Mouse (Mus musculus): Measurements from ENCODE around the gene Ulk1. TPM values are rescaled to one million over a fixed set of nuclear protein-coding genes. Genes with fewer than 3 reads are reported as not detected.
"Not testable (repeated sequence)": the region's sequence is repeated elsewhere in the genome, so short reads cannot be mapped to it uniquely, and the experiment has no call there.

Gene Ulk1
- total RNA-seq (2021): 10 to 100 TPM; 26.2 to 34.1 TPM
- long read RNA-seq, experiment 1, full-length matches to known transcripts: 13 of 39 reads
- long read RNA-seq, experiment 1, partial matches to known transcripts: 21 of 39 reads
- long read RNA-seq, experiment 1, other reads (novel, unspliced or antisense): 5 of 39 reads
- long read RNA-seq, experiment 2, full-length matches to known transcripts: 14 of 33 reads
- long read RNA-seq, experiment 2, partial matches to known transcripts: 12 of 33 reads
- long read RNA-seq, experiment 2, other reads (novel, unspliced or antisense): 7 of 33 reads

GRCm38 (mm10) chr5:110809667-110810325 lies at the start of gene Ulk1:
Gene Ulk1 (minus strand): TSS chr5:110810097.
- DNase-seq: peak; percentile 99

GRCm38 (mm10) chr5:110859013-110859650 lies 49.2 kb upstream of the Ulk1 start:
- DNase-seq: peak; percentile 32

- no peak for DNase-seq
Observed at GRCm38 (mm10) chr5:110857091-110857490, 47.2 kb upstream of the Ulk1 start.

- no peak for DNase-seq
Observed at GRCm38 (mm10) chr5:110852990-110853389, 43.1 kb upstream of the Ulk1 start.

- no peak for DNase-seq
Observed at GRCm38 (mm10) chr5:110841046-110841862, 31.4 kb upstream of the Ulk1 start.

- peak; percentile 31 for DNase-seq
Observed at GRCm38 (mm10) chr5:110840465-110840864, 30.6 kb upstream of the Ulk1 start.

GRCm38 (mm10) chr5:110839678-110840365 lies 29.9 kb upstream of the Ulk1 start, which contains the start of the genes Hscb and Chek2:
Gene Hscb (minus strand): TSS chr5:110839777.
Gene Chek2 (plus strand): TSS chr5:110839979.
- DNase-seq: peak; percentile 91

- DNase-seq: no peak
Observed at GRCm38 (mm10) chr5:110839038-110839677, 29.3 kb upstream of the Ulk1 start.

- not testable (repeated sequence) for DNase-seq
Observed at GRCm38 (mm10) chr5:110838016-110838415, 28.1 kb upstream of the Ulk1 start.

GRCm38 (mm10) chr5:110835959-110836358 lies 26.1 kb upstream of the Ulk1 start:
- DNase-seq: peak; percentile 48

GRCm38 (mm10) chr5:110831036-110831720 lies 21.3 kb upstream of the Ulk1 start:
- DNase-seq: no peak

- DNase-seq: no peak
Observed at GRCm38 (mm10) chr5:110827576-110827975, 17.7 kb upstream of the Ulk1 start.

- DNase-seq: no peak
Observed at GRCm38 (mm10) chr5:110826781-110827495, 17.0 kb upstream of the Ulk1 start.

- DNase-seq: no peak
Observed at GRCm38 (mm10) chr5:110824421-110824820, 14.5 kb upstream of the Ulk1 start.

- no peak for DNase-seq
Observed at GRCm38 (mm10) chr5:110808821-110809666, 853 bp downstream of the Ulk1 start.

GRCm38 (mm10) chr5:110808061-110808631 lies 1.8 kb downstream of the Ulk1 start:
- peak; percentile 84 for DNase-seq

GRCm38 (mm10) chr5:110807453-110807852 lies 2.4 kb downstream of the Ulk1 start:
- no peak for DNase-seq

GRCm38 (mm10) chr5:110806676-110807075 lies 3.2 kb downstream of the Ulk1 start:
- no peak for DNase-seq

All from gastrocnemius, postnatal 10 days (tissue).